Comparison of ENCODE assay signal across 1 mouse cellular context in genomic region chr9:107288105-107288650, GRCm38 (mm10).
TF ChIP-seq lines count a peak whose summit lies in the region.

No protein-coding gene starts in this region.

TF ChIP-seq in CH12.LX, 34 proteins besides CTCF, POLR2A, EP300 and RAD21 (continued from another document):
- TF ChIP-seq MAX (IDR thresholded peaks at IDR 0.05; ENCODE audit: low read length) (no peak), BHLHE40 (IDR thresholded peaks at IDR 0.05; ENCODE audit: low read depth, low read length) (no peak), ETS1 (conservative IDR thresholded peaks at IDR 0.05; ENCODE audit: low read depth, low read length) (no peak), ZKSCAN1 (IDR thresholded peaks at IDR 0.05; ENCODE audit: borderline replicate concordance, low read depth, low read length) (no peak), GABPA (IDR thresholded peaks at IDR 0.05; ENCODE audit: insufficient replicate concordance, low read depth, low read length) (no peak), RCOR1 (conservative IDR thresholded peaks at IDR 0.05; ENCODE audit: low read depth, low read length) (no peak), SMC3 (IDR thresholded peaks at IDR 0.05; ENCODE audit: low read depth, low read length) (no peak), E2F4 (IDR thresholded peaks at IDR 0.05; ENCODE audit: insufficient replicate concordance, low read depth, low read length) (no peak), ZC3H11A (IDR thresholded peaks at IDR 0.05; ENCODE audit: low read depth, low read length) (no peak), JUN (IDR thresholded peaks at IDR 0.05; ENCODE audit: insufficient read depth, low read depth, low read length) (no peak), TBP (conservative IDR thresholded peaks at IDR 0.05; ENCODE audit: low read depth, low read length) (no peak)
